Mouse (Mus musculus): ENCODE results near the gene Arntl.

The Arntl gene

DNA sequence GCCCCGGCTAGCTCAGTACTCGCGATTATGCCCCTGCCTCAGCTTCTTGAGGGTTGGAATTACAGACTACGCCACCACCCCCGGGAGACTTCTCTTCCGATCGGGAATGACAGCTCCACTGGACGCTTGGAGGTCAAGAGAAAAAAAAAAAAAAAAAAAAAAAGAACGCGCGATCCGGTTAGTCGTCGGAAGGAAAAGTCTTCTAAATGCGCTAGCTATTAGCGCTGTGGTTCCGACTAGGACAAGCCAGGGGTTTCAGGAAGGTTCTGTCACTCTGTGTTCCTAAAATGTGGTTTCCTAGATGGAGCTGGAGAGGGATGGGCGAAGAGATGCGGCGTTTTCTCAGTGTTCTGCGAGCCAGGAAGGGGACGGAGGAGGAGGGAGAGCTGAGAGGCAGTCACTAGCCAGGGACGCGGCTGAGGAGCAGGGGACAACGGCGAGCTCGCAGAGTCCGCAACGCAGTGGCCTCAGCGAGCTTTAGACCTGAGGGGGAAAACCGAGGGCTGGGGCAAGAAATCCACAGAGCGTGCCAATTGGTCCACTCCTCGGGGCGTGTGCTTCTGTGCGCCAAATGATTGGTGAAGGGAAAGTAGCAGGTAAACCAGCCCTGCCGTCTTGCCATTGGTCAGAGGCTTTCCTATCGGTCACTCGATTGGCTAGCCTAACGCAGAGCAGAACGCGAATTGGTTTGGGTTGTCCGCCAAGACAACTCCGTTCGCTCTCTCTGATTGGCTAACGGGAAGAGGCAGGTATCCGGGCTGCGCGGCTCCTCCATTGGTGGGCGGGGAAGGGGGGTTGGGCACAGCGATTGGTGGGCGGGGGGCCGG is at the start of gene Arntl:
Arntl (plus strand) TSS at position 822 of the 827 bp plus-strand sequence.
- DNase-seq (ENCODE audit: low read depth, low spot score) = peak; percentile 100

GRCm38 (mm10) chr7:113161077-113161698 is 46.1 kb upstream of the Arntl start:
- DNase-seq (ENCODE audit: low read depth, low spot score) = no peak

DNA sequence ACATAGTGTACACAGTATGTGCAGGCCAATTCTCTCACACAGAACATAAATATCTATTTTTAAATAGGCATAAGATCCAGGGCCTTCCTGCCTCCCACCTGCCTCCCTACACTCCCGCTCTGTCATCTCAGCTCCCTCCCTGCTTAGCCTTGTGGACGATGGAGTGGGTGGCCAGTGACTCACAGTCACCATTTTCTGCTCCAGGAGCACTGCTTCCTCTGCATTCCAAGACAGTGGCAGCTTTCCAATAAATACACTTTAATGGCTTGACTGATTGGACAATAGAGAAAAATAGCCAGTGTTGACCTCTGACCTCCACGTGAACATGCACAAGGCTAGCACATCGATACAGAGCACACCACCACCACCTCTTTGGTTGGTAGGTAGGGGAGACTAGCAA is 42.5 kb upstream of the Arntl start:
- DNase-seq (ENCODE audit: low read depth, low spot score) = no peak

GRCm38 (mm10) chr7:113167092-113167491 is 40.2 kb upstream of the Arntl start:
- DNase-seq (ENCODE audit: low read depth, low spot score) = peak; percentile 81

DNA sequence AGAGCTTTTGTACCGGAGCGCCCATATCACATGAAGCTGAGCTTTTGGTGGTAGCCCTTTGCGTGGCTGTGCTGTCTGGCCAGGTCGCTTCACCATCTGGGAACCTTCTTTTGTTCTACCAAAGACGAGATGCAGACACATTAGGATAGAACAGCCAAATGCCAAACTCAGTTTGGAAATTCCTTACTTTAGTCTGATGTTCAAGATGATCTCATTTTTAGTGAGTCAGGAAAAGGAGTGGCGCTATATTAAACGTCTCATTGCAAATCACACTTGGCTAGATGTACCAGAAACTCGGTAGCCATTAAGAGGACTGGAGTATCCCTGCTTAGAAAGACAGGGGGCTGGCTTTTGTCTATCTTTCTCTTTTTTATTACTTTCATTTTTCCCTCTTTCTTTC is 38.7 kb upstream of the Arntl start:
- DNase-seq (ENCODE audit: low read depth, low spot score) = no peak

- peak; percentile 72 for DNase-seq (ENCODE audit: low read depth, low spot score)
These were observed 34.8 kb upstream of the Arntl start for GRCm38 (mm10) chr7:113172425-113172824.

- no peak for DNase-seq (ENCODE audit: low read depth, low spot score)
These were observed 31.8 kb upstream of the Arntl start for GRCm38 (mm10) chr7:113175481-113175880.

GRCm38 (mm10) chr7:113178073-113178472 is 29.2 kb upstream of the Arntl start:
- DNase-seq (ENCODE audit: low read depth, low spot score) = no peak

GRCm38 (mm10) chr7:113183787-113184186 is 23.5 kb upstream of the Arntl start:
- no peak for DNase-seq (ENCODE audit: low read depth, low spot score)

DNA sequence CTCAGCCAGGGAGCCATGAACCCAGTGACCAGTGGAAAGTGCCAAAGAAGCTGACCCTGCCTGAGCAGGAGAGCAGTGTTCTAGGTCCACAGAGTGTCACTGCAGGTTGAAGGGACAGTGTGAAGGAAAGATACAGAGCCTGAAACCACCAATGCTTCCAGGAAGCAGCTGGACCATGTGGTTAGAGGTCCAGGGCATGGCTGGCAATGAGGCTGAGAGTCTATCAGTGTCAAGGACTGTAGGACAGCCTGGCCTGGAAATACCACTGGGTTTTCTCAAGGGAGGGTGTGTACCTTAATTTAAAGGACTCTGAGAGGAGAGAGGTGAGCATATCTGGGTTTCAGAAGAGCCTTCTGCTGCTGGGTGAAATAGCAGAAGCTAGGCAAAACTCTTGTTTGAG is 22.2 kb upstream of the Arntl start:
- no peak for DNase-seq (ENCODE audit: low read depth, low spot score)

DNA sequence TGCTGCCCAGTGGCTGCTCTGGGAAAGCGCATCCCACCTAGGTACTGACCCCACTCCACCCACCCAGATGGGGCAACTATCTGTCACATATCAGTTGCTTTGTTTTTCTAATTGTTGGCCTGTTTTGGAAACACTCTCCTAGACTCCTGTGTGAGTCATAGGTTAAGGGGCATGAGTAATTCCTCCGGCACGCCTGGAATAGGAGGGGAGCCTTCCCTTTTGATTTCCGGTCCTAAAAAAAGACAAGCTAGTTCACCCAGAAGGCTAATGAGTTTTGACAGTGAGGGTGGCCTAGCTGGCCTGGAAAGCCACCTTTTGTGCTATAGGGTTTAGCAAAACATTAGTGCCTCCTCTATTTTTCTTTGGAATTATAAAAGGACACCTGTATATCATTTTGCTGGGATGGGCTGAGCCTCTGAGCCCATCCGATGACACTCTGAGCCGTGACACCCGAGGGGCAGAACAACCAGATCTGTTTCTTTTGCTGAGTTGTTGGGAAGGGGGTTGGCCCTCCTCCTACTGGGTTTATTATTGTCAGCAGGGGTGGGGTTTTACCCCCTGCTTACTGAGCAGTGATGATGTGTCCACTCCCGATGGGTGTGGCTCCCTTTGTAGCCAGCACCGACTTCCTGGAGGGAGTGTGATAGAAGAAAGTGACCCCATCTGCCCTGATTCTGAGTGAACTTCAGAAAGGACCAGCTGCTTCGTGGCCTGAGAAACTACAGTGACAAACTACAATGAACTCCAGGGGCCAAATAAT is 21.0 kb upstream of the Arntl start:
- DNase-seq (ENCODE audit: low read depth, low spot score) = peak; percentile 84

DNA sequence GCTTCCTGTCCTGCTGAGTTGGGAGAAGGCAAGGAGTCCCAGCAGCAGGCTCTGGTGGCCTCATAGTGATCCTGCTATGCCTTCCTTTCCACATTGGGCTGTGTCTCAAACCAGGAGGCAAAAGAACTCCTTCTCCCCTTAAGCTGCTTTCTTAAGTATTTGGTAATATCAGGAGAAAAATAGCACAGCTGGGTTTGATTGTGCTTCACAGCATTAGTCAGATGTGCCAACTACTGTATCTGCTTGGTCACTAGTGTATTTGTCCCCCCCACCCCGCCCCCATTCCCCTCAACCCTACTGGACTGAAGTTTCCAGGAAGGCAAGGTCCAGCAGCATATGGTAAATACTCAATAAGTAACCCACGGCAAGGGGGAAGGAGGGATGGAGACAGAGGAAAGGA is 19.2 kb upstream of the Arntl start:
- DNase-seq (ENCODE audit: low read depth, low spot score) = no peak

GRCm38 (mm10) chr7:113188566-113188965 is 18.7 kb upstream of the Arntl start:
- DNase-seq (ENCODE audit: low read depth, low spot score) = no peak

DNA sequence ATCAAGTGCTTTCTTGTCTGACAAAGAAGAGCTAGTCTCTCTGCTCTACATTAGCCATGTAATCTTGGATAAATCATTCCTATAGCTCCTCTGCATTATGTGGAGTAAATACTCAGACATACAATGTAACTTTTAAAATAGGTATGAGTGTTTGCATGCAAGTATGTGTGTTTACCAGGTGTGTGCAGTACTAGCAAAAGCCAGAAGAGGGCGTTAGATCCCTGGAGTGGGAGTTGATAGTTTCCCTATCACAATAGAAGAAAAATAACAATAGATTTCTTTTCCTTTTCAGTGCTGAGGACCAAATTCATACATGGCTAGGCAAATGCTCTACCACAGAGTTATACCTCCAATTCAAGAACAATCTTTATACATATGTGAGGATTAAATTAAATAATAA is 15.5 kb upstream of the Arntl start:
- peak; percentile 77 for DNase-seq (ENCODE audit: low read depth, low spot score)

DNA sequence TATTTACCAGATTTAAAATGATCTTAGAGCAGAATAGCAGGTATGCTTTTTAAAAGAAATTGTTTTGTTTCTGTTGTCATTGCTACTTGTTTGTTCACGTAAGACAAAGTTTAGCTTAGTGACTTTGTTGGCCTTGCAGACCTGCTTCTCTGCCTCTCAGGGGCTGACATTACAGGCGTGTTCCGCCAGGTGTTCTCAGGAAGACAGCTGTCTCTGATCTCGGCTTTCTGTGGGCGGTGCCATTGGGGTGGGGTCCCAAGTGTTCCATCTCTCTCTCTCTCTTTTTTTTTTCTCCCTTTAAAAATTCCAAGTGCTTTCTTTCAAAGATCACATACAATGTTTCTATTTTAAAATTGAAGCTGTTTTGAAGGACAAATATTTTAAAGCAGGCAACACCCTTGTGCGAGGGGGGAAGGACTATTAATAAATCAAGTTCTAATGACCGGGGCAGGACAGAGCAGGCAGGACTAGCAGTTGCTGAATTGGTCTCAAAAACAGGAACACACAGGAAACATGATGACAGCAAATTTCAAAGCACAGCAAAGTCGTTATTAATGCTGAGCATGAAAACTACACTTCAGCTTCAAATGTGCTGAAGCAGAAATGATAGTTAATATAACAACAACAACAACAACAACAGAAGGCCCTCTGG is 14.4 kb upstream of the Arntl start:
- DNase-seq (ENCODE audit: low read depth, low spot score) = peak; percentile 76

GRCm38 (mm10) chr7:113193872-113194271 is 13.4 kb upstream of the Arntl start:
- no peak for DNase-seq (ENCODE audit: low read depth, low spot score)

DNA sequence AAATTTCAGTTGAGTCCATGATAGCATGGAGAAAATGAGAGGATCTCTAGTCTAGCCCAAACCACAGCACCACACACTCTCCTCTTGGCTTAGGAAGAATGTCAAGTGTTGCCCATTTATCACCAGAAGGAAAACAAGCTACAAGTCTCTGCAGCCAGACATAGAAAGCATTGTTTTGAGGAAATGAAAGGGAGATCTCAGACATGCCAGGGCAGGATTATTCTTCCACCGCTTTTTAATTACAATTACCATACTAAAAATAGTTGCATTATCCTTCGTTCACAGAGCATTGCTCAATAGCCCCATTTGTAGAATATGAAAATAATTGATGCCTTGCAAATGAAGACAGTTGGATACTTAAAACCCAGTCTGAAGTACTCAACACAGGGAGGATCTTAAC is 12.0 kb upstream of the Arntl start:
- no peak for DNase-seq (ENCODE audit: low read depth, low spot score)

- DNase-seq (ENCODE audit: low read depth, low spot score) = no peak
These were observed 11.1 kb upstream of the Arntl start for GRCm38 (mm10) chr7:113196171-113196570.

DNA sequence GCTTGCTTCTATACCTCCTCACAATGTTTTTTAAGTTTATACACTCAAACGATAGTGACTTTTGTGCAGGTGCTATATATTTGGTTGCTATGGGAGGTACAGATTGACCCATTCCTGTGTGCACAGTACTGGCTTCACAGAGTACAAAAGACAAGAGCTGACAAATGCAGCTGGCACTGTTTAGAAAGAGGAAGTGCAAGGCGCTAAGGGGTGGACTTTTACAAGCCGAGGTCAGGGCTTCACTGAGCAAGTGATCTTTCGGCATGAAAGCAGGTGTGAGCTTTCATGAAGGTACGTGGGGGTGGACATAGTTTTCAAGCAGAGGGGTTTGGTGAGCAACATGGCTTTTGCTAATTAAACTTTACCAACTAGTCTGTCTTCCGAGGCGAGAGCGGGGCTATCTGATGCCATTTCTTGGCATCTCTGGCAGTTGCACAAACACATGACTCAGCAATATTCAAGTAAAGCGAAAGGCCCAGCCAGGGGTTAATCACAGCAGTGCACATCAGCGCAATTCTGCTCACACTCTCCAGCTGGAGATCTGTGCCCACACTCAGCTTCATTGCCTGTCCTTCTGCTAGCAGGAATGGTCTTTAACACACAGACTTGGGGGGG is 10.0 kb upstream of the Arntl start:
- no peak for DNase-seq (ENCODE audit: low read depth, low spot score)

- no peak for DNase-seq (ENCODE audit: low read depth, low spot score)
These were observed 5.7 kb upstream of the Arntl start for GRCm38 (mm10) chr7:113201584-113201983.

Measured in R1 (cell line).